Mouse (Mus musculus): Measurements from ENCODE around the gene Dnase1l2. TPM values are rescaled to one million over a fixed set of nuclear protein-coding genes. Genes with fewer than 3 reads are reported as not detected.
A peak's percentile ranks its signal among the peaks of the same experiment; 100 is the strongest.
"Not testable (repeated sequence)": the region's sequence is repeated elsewhere in the genome, so short reads cannot be mapped to it uniquely, and the experiment has no call there.

The Dnase1l2 gene
- polyA plus RNA-seq, 1 experiment from 2014 or later, result 2.3 TPM

DNA sequence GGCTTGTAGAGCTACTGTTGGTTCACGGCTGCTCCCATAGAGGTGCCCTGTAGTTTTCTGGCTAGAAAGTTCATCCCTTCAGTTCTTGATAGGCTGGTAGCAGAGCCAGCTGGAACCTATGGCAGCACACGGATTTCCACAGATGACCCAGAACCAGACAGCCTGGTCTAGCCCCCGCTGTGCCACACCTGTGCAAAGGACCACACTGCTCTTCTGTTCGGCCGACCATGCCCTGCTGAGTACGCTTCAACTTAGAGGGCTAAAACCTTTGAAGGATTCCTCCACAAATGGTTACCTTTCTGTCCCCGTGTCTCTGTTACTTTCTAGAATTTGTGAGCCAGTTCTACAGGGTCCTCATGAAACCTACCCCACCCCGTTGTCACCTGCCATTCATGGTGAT lies 17.6 kb downstream of the Dnase1l2 start:
- not testable (repeated sequence) for H3K9me3 ChIP-seq (replicated peaks; ENCODE audit: control insufficient read depth, low read length); H3K4me3 ChIP-seq (ENCODE audit: low read depth, low read length); H3K9ac ChIP-seq (ENCODE audit: low read length); H3K27me3 ChIP-seq (replicated peaks; ENCODE audit: control insufficient read depth, insufficient read depth, low read length); ATAC-seq; H3K27ac ChIP-seq (ENCODE audit: low read depth, low read length); DNase-seq (ENCODE audit: low spot score); H3K4me2 ChIP-seq (ENCODE audit: low read length); H3K4me1 ChIP-seq (ENCODE audit: control insufficient read depth, insufficient read depth, low read length)
- 79% methylated on average over 5 of the region's 8 CpGs for WGBS
- peaks cover 49% of the 10 kb centered on the region for H3K36me3 ChIP-seq (ENCODE audit: control insufficient read depth, insufficient read depth, low read length)

DNA sequence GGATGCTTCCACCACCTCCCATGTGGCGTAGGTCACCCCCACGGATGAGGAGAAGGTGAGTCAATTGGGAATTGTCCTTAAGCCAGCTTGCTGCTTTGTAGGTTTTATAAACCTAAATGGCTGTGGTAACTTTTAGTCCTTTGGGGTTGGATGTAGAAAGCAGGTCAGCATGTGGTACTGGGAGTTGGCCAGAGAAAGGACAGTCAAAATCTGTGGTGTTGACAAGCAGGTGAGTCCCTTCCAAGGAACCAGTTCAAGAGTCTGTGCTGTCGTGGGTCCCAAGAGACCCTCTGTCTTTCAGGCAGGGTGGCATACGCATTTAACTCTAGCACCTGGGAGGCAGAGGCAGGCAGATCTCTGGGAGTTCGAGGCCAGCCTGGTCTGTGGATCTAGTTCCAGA lies 18.4 kb downstream of the Dnase1l2 start:
- DNase-seq (ENCODE audit: low spot score) (no peak), ATAC-seq (no peak)
- peaks cover 57% of the 10 kb centered on the region for H3K36me3 ChIP-seq (ENCODE audit: control insufficient read depth, insufficient read depth, low read length)
- H3K4me1 ChIP-seq (ENCODE audit: control insufficient read depth, insufficient read depth, low read length), result no peaks in the 10 kb centered on the region
- no peak overlapping the region for H3K27ac ChIP-seq (ENCODE audit: low read depth, low read length)
- WGBS, result 95% methylated on average over 5 of the region's 5 CpGs
- H3K27me3 ChIP-seq (replicated peaks; ENCODE audit: control insufficient read depth, insufficient read depth, low read length), result no peaks in the 10 kb centered on the region
- no peak overlapping the region for H3K4me2 ChIP-seq (ENCODE audit: low read length)
- no peak overlapping the region for H3K9ac ChIP-seq (ENCODE audit: low read length)
- H3K4me3 ChIP-seq (ENCODE audit: low read depth, low read length), result no peak overlapping the region
- no peaks in the 10 kb centered on the region for H3K9me3 ChIP-seq (replicated peaks; ENCODE audit: control insufficient read depth, low read length)

DNA sequence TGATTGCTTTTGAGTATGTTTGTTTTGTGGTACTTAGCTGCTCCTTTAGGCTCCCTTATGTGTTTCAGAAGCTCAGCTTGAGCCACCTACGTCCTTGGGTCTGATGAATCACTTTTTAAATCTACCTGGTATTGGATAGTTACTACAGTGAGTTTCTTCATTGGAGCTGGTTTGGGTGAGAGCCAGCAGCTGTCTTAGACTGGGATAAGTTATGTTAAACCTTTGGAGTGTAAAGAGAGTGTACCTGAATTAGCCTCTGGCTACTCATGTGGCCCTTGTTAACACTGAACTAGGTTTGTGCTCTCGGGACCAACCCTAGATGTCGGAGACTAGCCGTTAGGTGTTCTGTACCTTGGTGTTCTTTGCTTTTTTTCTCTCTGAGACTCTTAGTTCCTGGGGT lies 19.8 kb downstream of the Dnase1l2 start:
- ATAC-seq (no peak), DNase-seq (ENCODE audit: low spot score) (no peak)
- Histone ChIP-seq H3K36me3 (ENCODE audit: control insufficient read depth, insufficient read depth, low read length) (peaks cover 71% of the 10 kb centered on the region), H3K9me3 (replicated peaks; ENCODE audit: control insufficient read depth, low read length) (no peaks in the 10 kb centered on the region), H3K4me2 (ENCODE audit: low read length) (no peak overlapping the region), H3K4me3 (ENCODE audit: low read depth, low read length) (no peak overlapping the region), H3K27ac (ENCODE audit: low read depth, low read length) (no peak overlapping the region), H3K9ac (ENCODE audit: low read length) (no peak overlapping the region), H3K4me1 (ENCODE audit: control insufficient read depth, insufficient read depth, low read length) (no peaks in the 10 kb centered on the region), H3K27me3 (replicated peaks; ENCODE audit: control insufficient read depth, insufficient read depth, low read length) (no peaks in the 10 kb centered on the region)
- WGBS, result 93% methylated on average over 4 of the region's 4 CpGs

DNA sequence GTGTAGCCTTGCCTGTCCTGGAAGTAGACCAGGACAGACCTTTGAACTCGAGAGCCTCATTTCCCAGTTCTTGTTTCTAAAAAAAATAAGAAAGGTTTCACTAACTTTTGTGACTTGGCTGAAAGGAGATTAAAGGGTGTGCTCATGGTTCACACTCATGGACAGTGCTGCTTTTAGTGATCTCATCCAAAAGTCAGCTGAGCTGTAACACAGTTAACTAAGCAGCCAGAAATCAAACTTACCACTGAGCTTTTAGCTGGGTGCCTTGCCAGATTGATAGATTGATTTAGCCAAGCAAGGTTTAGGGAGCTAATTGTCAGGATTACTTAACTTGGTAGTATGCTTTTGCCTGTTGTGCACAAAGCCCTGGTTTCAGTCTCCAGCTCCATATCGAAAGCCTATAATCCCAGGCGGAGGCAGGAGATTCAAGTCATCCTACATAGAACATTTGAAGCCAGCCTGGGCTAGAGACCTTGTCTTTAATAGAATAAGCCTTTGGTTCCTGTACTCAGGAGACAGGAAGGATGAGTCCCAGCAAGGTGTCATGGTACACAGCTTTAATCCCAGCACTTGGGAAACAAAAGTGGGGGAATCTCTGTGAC lies 26.8 kb downstream of the Dnase1l2 start:
- Histone ChIP-seq H3K4me2 (ENCODE audit: low read length) (peak overlapping the region; percentile 97), H3K9ac (ENCODE audit: low read length) (peak overlapping the region; percentile 94), H3K4me3 (ENCODE audit: low read depth, low read length) (peak overlapping the region; percentile 87), H3K36me3 (ENCODE audit: control insufficient read depth, insufficient read depth, low read length) (peaks cover 62% of the 10 kb centered on the region), H3K9me3 (replicated peaks; ENCODE audit: control insufficient read depth, low read length) (no peaks in the 10 kb centered on the region), H3K27ac (ENCODE audit: low read depth, low read length) (no peak overlapping the region), H3K4me1 (ENCODE audit: control insufficient read depth, insufficient read depth, low read length) (peaks cover 15% of the 10 kb centered on the region), H3K27me3 (replicated peaks; ENCODE audit: control insufficient read depth, insufficient read depth, low read length) (no peaks in the 10 kb centered on the region)
- ATAC-seq (no peak), DNase-seq (ENCODE audit: low spot score) (no peak)
- 80% methylated on average over 3 of the region's 3 CpGs for WGBS

DNA sequence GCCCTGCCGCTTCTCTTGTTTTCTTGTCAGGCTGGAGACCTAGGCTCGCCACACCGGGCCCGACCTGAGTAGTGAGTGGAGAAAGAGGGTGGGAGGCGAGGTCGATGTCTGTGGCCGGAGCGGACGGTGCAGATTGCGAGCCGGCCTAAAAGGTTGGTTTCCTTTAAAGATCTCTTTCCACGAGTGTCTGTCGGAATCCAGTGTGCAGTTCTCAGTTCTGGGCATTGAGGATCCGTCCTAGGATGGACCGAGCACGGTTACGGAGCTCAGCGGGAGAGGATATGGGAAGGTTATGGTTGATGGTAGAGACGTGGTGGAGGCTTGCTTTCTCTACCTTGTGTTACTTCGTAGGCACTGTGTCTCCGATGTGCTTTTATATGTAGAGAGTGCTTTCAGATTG lies 27.9 kb downstream of the Dnase1l2 start:
- no peak for ATAC-seq
- peak overlapping the region; percentile 89 for H3K27ac ChIP-seq (ENCODE audit: low read depth, low read length)
- DNase-seq (ENCODE audit: low spot score), result no peak
- H3K36me3 ChIP-seq (ENCODE audit: control insufficient read depth, insufficient read depth, low read length), result peaks cover 59% of the 10 kb centered on the region
- peak overlapping the region; percentile 97 for H3K4me2 ChIP-seq (ENCODE audit: low read length)
- WGBS, result under 1% methylated on average over 21 of the region's 21 CpGs
- no peaks in the 10 kb centered on the region for H3K9me3 ChIP-seq (replicated peaks; ENCODE audit: control insufficient read depth, low read length)
- H3K9ac ChIP-seq (ENCODE audit: low read length), result peak overlapping the region; percentile 94
- no peaks in the 10 kb centered on the region for H3K27me3 ChIP-seq (replicated peaks; ENCODE audit: control insufficient read depth, insufficient read depth, low read length)
- H3K4me1 ChIP-seq (ENCODE audit: control insufficient read depth, insufficient read depth, low read length), result peaks cover 15% of the 10 kb centered on the region
- peak overlapping the region; percentile 87 for H3K4me3 ChIP-seq (ENCODE audit: low read depth, low read length)

DNA sequence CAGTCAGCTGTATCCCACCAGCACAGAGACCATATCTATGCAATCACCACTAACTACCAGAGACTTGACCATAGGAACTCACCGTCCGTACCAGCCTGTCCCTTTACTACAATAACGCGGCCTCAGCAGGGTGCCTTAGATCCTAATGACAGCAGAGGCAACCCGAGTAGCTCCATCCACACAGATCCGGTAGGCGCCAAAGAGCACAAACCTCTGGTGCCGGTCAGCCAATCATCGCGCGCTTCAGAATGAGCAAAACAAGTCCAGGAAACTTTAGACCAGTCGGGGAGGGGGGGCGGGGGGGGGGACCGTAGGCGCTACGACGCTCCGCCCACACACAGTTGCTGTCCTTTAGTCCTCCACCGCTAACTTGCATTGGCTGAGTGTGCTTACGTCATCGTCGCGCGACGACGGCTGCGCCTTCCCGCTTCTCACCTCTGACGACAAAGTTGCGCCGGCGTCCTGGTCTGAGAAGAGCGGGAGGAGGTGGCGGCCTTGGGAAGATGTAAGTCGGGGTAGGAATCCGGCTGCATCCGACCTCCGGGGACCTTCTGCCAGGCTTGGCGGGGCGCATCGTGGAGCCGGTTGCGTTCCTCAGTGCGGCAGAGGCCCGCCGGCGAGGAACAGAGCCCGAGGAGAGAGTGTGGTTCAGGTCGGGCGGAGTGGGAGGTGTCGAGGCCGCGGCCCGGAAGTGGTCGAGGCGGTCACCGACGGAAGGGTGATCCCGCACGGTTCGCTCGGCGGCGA lies 28.5 kb downstream of the Dnase1l2 start, which contains the start of gene Rnps1:
Gene Rnps1, plus strand, starts transcription at position 336 of the 747 bp plus-strand sequence.
- Histone ChIP-seq H3K9me3 (replicated peaks; ENCODE audit: control insufficient read depth, low read length) (no peaks in the 10 kb centered on the region), H3K4me2 (ENCODE audit: low read length) (peak within 1 kb of the TSS; percentile 97), H3K4me1 (ENCODE audit: control insufficient read depth, insufficient read depth, low read length) (peaks cover 15% of the 10 kb centered on the region), H3K36me3 (ENCODE audit: control insufficient read depth, insufficient read depth, low read length) (peaks cover 59% of the 10 kb centered on the region), H3K9ac (ENCODE audit: low read length) (peak within 1 kb of the TSS; percentile 94), H3K27me3 (replicated peaks; ENCODE audit: control insufficient read depth, insufficient read depth, low read length) (no peaks in the 10 kb centered on the region), H3K4me3 (ENCODE audit: low read depth, low read length) (peak within 1 kb of the TSS; percentile 87), H3K27ac (ENCODE audit: low read depth, low read length) (peak within 1 kb of the TSS; percentile 89)
- DNase-seq (ENCODE audit: low spot score) (peak; percentile 99), ATAC-seq (peak; percentile 96)
- WGBS, result under 1% methylated on average over 63 of the region's 64 CpGs

DNA sequence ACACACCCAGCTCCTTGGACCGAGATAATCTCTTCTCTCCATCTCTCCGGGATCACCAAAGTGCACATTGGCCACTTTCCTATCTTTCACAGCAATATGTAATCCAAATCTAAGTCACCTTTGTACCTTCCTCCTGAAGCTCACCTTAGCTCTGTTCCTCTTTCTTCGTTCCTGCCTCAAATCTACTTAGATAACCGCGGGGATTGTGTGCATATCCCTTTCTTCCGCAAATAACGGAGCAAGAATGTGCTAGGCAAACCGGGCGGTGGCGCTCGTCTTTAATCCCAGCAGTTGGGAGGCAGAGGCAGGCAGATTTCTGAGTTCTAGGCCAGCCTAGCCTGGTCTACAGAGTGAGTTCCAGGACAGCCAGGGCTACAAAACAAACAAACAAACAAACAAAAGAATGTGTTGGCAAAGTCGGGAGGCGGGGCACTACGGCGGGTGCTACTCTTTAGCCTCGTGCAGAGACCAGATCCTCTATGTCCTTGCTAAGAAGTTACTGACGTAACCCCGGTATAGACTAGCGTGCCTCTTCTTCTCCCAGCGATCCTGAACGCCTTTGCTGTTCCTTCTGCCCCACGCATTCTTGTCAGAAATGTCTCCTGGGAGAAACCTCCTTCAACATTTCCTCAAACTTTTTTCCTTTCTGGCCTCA lies 29.2 kb downstream of the Dnase1l2 start:
- Histone ChIP-seq H3K36me3 (ENCODE audit: control insufficient read depth, insufficient read depth, low read length) (peaks cover 59% of the 10 kb centered on the region), H3K4me2 (ENCODE audit: low read length) (peak overlapping the region; percentile 97), H3K9me3 (replicated peaks; ENCODE audit: control insufficient read depth, low read length) (no peaks in the 10 kb centered on the region), H3K4me1 (ENCODE audit: control insufficient read depth, insufficient read depth, low read length) (peaks cover 15% of the 10 kb centered on the region), H3K4me3 (ENCODE audit: low read depth, low read length) (peak overlapping the region; percentile 87), H3K27ac (ENCODE audit: low read depth, low read length) (peak overlapping the region; percentile 89), H3K9ac (ENCODE audit: low read length) (peak overlapping the region; percentile 73), H3K27me3 (replicated peaks; ENCODE audit: control insufficient read depth, insufficient read depth, low read length) (no peaks in the 10 kb centered on the region)
- ATAC-seq (peak; percentile 25), DNase-seq (ENCODE audit: low spot score) (peak; percentile 4)
- 38% methylated on average over 22 of the region's 22 CpGs for whole genome bisulfite sequencing

DNA sequence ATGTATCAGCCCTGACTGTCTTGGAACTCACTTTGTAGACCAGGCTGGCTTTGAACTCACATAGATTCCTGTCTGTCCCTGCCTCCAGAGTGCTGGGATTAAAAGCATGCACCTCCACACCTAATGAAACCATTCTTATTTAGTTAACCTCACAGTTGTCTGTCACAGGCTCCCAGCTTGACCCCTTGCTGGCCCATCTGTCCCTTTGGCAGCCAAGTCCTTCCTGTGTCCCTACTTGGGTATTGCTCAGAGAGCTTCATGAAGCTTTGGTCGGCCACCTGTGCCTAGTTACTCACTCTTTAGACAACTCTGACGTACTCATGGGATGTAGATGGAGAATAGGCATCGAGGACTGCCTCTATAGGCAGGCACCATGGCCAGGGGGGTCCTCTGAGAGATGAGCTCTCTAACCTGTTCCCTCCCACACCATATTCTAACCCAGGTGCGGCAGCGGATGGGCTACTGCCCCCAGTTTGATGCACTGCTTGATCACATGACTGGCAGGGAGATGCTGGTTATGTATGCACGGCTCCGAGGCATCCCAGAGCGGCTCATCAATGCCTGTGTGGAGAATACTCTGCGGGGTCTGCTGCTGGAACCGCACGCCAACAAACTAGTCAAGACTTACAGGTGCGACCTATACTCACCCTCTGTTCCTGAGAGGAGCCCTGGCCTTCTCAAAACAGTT lies 35.6 kb downstream of the Dnase1l2 start:
- Histone ChIP-seq H3K4me1 (ENCODE audit: control insufficient read depth, insufficient read depth, low read length) (no peaks in the 10 kb centered on the region), H3K27me3 (replicated peaks; ENCODE audit: control insufficient read depth, insufficient read depth, low read length) (no peaks in the 10 kb centered on the region), H3K27ac (ENCODE audit: low read depth, low read length) (no peak overlapping the region), H3K4me3 (ENCODE audit: low read depth, low read length) (no peak overlapping the region), H3K36me3 (ENCODE audit: control insufficient read depth, insufficient read depth, low read length) (peaks cover 87% of the 10 kb centered on the region), H3K4me2 (ENCODE audit: low read length) (no peak overlapping the region), H3K9me3 (replicated peaks; ENCODE audit: control insufficient read depth, low read length) (no peaks in the 10 kb centered on the region), H3K9ac (ENCODE audit: low read length) (no peak overlapping the region)
- ATAC-seq (no peak), DNase-seq (ENCODE audit: low spot score) (no peak)
- WGBS, result 87% methylated on average over 12 of the region's 12 CpGs
